Comparison of ENCODE assay signal across 27 mouse cellular contexts in the genomic region with DNA sequence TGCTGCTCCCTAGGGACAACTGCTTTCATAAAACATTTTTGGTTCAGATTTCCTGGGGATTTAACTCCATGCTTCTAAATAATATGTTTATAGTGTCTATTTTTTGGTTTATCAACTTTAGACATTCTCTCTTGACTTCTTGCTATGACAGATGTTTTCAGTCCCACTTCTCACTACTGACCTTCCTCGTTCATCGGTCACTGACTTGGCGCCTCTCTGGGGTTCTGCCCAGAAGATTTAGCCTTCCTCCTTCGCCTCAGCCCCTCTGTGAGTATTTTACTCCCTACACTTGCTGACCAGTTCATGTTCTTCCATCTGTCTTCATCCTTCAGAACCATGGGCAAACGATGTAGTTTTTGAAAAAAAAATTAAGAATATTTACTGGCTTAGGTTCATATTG. TPM values are rescaled to one million over a fixed set of nuclear protein-coding genes. Genes with fewer than 3 reads are reported as not detected.
DNase-seq lines count a peak whose midpoint lies in the region; ATAC-seq and TF ChIP-seq lines count a peak whose summit lies in the region.
"Had no signal": no experiment of that assay in that cellular context is flagged by ENCODE, and none has a peak within 500 bp of the region (broad histone marks: within the 10 kb centered on the region; RNA-seq: fewer than 3 reads in every experiment).

No protein-coding gene starts in this region.

- no peaks in the 10 kb centered on the region for H3K9me3 ChIP-seq in kidney, postnatal 0 days (replicated peaks; ENCODE audit: low read length)
- H3K9me3 ChIP-seq: embryonic facial prominence, embryonic 12.5 days; liver, embryonic 12.5 days; megakaryocyte, embryonic 14.5 days; midbrain, embryonic 12.5 days; neural tube, embryonic 12.5 days had no signal

- ATAC-seq in kidney, postnatal 0 days (replicated peaks; ENCODE audit: low FRiP score, low read depth) = no peak
- ATAC-seq: forebrain, embryonic 14.5 days; intestine, postnatal 0 days; liver, embryonic 12.5 days; liver, postnatal 0 days; Patski had no signal

- no peaks in the 10 kb centered on the region for H3K4me1 ChIP-seq in kidney, postnatal 0 days (replicated peaks; ENCODE audit: insufficient read depth, low read length)
- H3K4me1 ChIP-seq: embryonic facial prominence, embryonic 12.5 days; neural tube, embryonic 12.5 days had no signal

- DNase-seq in heart, adult 18-20 months = peak; percentile 11 to 18
- DNase-seq in heart, postnatal 10 days = no peak
- peak; percentile 69 for DNase-seq in kidney, postnatal 0 days (ENCODE audit: low spot score)
- DNase-seq in kidney, adult 18-20 months = no peak
- DNase-seq in spleen, postnatal 36 days (ENCODE audit: low spot score in 2 of 2) = peak; percentile 3 to 9
- DNase-seq in spleen, postnatal 10 days (ENCODE audit: low spot score in 2 of 2) = no peak
- no peak for DNase-seq in right cerebral cortex, postnatal 25 days
- DNase-seq: adrenal gland, postnatal 10 days; cerebellum, adult 11-12 months; cerebellum, adult 9-11 months; embryo, embryonic 11 days; gastrocnemius, postnatal 14 days; left cerebral cortex, postnatal 4 days; liver, postnatal 0 days; right cerebral cortex, adult 18-20 months; right cerebral cortex, postnatal 4 days had no signal

- no peak overlapping the region for H3K9ac ChIP-seq in kidney, postnatal 0 days (ENCODE audit: low read depth, low read length)
- H3K9ac ChIP-seq: embryonic facial prominence, embryonic 12.5 days; hindbrain, embryonic 14.5 days; liver, embryonic 12.5 days; liver, postnatal 0 days; midbrain, embryonic 12.5 days; neural tube, embryonic 12.5 days had no signal

- no peak for TF ChIP-seq CTCF in kidney, postnatal 0 days (IDR thresholded peaks at IDR 0.05; ENCODE audit: low read depth)

- H3K4me2 ChIP-seq in kidney, postnatal 0 days (ENCODE audit: low read length) = no peak overlapping the region
- H3K4me2 ChIP-seq: embryonic facial prominence, embryonic 12.5 days; heart, embryonic 11.5 days; hindbrain, embryonic 14.5 days; liver, embryonic 12.5 days; midbrain, embryonic 12.5 days; neural tube, embryonic 12.5 days had no signal

- H3K36me3 ChIP-seq in kidney, postnatal 0 days (ENCODE audit: insufficient read depth, low read length) = no peaks in the 10 kb centered on the region
- H3K36me3 ChIP-seq: embryonic facial prominence, embryonic 12.5 days; liver, embryonic 12.5 days; midbrain, embryonic 12.5 days; neural tube, embryonic 12.5 days had no signal

- no peak overlapping the region for H3K4me3 ChIP-seq in kidney, postnatal 0 days (replicated peaks; ENCODE audit: low read depth, low read length)
- H3K4me3 ChIP-seq: embryonic facial prominence, embryonic 12.5 days; liver, embryonic 12.5 days; megakaryocyte, embryonic 14.5 days; midbrain, embryonic 12.5 days; myocyte; neural tube, embryonic 12.5 days had no signal

- no peak overlapping the region for H3K27ac ChIP-seq in kidney, postnatal 0 days
- H3K27ac ChIP-seq: embryonic facial prominence, embryonic 12.5 days; hindbrain, embryonic 14.5 days; liver, embryonic 12.5 days; midbrain, embryonic 12.5 days; neural tube, embryonic 12.5 days had no signal

- WGBS in kidney, postnatal 0 days = 31% methylated on average over 5 of the region's 5 CpGs

- intact Hi-C loops in heart, postnatal 10 days (cut with DNase I) = no loop called here

- H3K27me3 ChIP-seq in kidney, postnatal 0 days (ENCODE audit: insufficient read depth, low read length) = no peaks in the 10 kb centered on the region
- H3K27me3 ChIP-seq: embryonic facial prominence, embryonic 12.5 days; liver, embryonic 12.5 days; megakaryocyte, embryonic 14.5 days; midbrain, embryonic 12.5 days; neural tube, embryonic 12.5 days; Patski had no signal

RNA-seq across cellular contexts. Expression of a gene that starts 38.3 kb away (rescaled TPM):
- 10 to 100 TPM; 49.6 to 54.7 TPM for total RNA-seq in heart, adult 18-20 months (2021)
- 10 to 100 TPM; 63.8 to 71.0 TPM for total RNA-seq in heart, postnatal 10 days (2021)
- 61.2 and 63.4 TPM in 2 replicates for polyA plus RNA-seq in kidney, postnatal 0 days (2015; fragmentation: Nextera tagmentation; extraction: Ambion mirVana)

RNA-seq across cellular contexts. Expression of a gene that starts 44.4 kb away (rescaled TPM):
- 10 to 100 TPM; 15.3 to 16.6 TPM for total RNA-seq in heart, adult 18-20 months (2021)
- 10 to 100 TPM; 26.9 to 28.8 TPM for total RNA-seq in heart, postnatal 10 days (2021)
- polyA plus RNA-seq in kidney, postnatal 0 days (2015; fragmentation: Nextera tagmentation; extraction: Ambion mirVana) = 11.8 and 12.6 TPM in 2 replicates

Comparison
In these comparisons a context has a peak if more than half of its experiments do, and no peak if none do; other contexts are left out.
1. DNase-seq: peak in heart, adult 18-20 months (2 of 2), kidney, postnatal 0 days (single experiment) and spleen, postnatal 36 days (2 of 2); none in heart, postnatal 10 days (0 of 2), kidney, adult 18-20 months (single experiment), spleen, postnatal 10 days (0 of 2) and right cerebral cortex, postnatal 25 days (single experiment).